Mouse (Mus musculus) liver, embryonic 13.5 days (tissue): ENCODE data around the gene Trabd2b. TPM values are rescaled to one million over a fixed set of nuclear protein-coding genes. Genes with fewer than 3 reads are reported as not detected.

ENCODE experiments used
- ATAC-seq: fragments of 200-750 bp; cut with Nextera tagmentation; 2 replicates; pipeline ENCODE4 v1.8.0; 2017; ENCODE audit warnings: low read depth, mild to moderate bottlenecking, moderate number of reproducible peaks, moderate library complexity
- DNase-seq: peaks from one replicate; pipeline ENCODE4 v3.0.0; 2022
- H3K27ac ChIP-seq: fragments of 300-500 bp; sonication (generic); 2 replicates; pipeline ENCODE4 v1.5.1; 2015; ENCODE audit warnings: moderate library complexity, mild to moderate bottlenecking, inconsistent platforms
- H3K27me3 ChIP-seq: fragments of 300-500 bp; sonication (generic); 2 replicates; pipeline ENCODE4 v1.6.1; 2015; ENCODE audit warnings: mild to moderate bottlenecking, inconsistent platforms
- H3K36me3 ChIP-seq: fragments of 300-500 bp; sonication (generic); 2 replicates; pipeline ENCODE4 v1.6.1; 2015; ENCODE audit warnings: mild to moderate bottlenecking, inconsistent platforms
- H3K4me1 ChIP-seq: fragments of 300-500 bp; sonication (generic); replicated peaks from 2 replicates; pipeline ENCODE4 v1.6.1; 2015; ENCODE audit warnings: inconsistent platforms
- H3K4me2 ChIP-seq: fragments of 300-500 bp; sonication (generic); 2 replicates; pipeline ENCODE4 v1.6.1; 2015; ENCODE audit warnings: inconsistent platforms, mild to moderate bottlenecking, moderate library complexity
- H3K4me3 ChIP-seq: fragments of 300-500 bp; sonication (generic); replicated peaks from 2 replicates; pipeline ENCODE4 v1.5.1; 2015; ENCODE audit warnings: mild to moderate bottlenecking, inconsistent platforms
- H3K9ac ChIP-seq: fragments of 300-500 bp; sonication (generic); 2 replicates; pipeline ENCODE4 v1.6.1; 2015; ENCODE audit warnings: mild to moderate bottlenecking, inconsistent platforms
- H3K9me3 ChIP-seq: fragments of 300-500 bp; sonication (generic); replicated peaks from 2 replicates; pipeline ENCODE4 v1.6.1; 2016; ENCODE audit warnings: inconsistent platforms
- WGBS: fragments of 180-500 bp; shearing (Covaris S2); methylation state at CpG from one replicate; pipeline ENCODE4 v1.1.7; 2015; ENCODE audit not compliant: insufficient replicate concordance; 5-methylcytosine and 5-hydroxymethylcytosine counted together
- polyA plus RNA-seq: library from polyadenylated mRNA; unstranded; fragments of >200 nt; fragmentation: Nextera tagmentation; extraction: Ambion mirVana; gene quantifications from 2 replicates; pipeline ENCODE4 v1.2.1, GENCODE M21; 2015

Gene Trabd2b
- polyA plus RNA-seq, 1 experiment from 2014 or later, result 0.25 TPM

GRCm38 (mm10) chr4:114664063-114665036 lies 257.8 kb downstream of the Trabd2b start:
- peak; percentile 57 for DNase-seq
- Histone ChIP-seq H3K9ac (peak overlapping the region; percentile 23; the same call in 1 of the 2 replicates), H3K9me3 (no peaks in the 10 kb centered on the region), H3K4me3 (no peak overlapping the region), H3K27me3 (peaks cover 22% of the 10 kb centered on the region), H3K36me3 (no peaks in the 10 kb centered on the region), H3K4me1 (peaks cover 41% of the 10 kb centered on the region), H3K27ac (peak overlapping the region; percentile 61), H3K4me2 (no peak overlapping the region)
- peak; percentile 94 for ATAC-seq
- 14% methylated on average over 9 of the region's 9 CpGs for WGBS

Other genes with a start within 250 kb of the Trabd2b start
- not detected in 2 replicates for gene Skint11, start 243.3 kb upstream of the Trabd2b start, polyA plus RNA-seq